Mouse (Mus musculus) neural tube, embryonic 10.5 days (tissue): Measurements from ENCODE around the gene Flvcr1.
A peak's percentile ranks its signal among the peaks of the same experiment; 100 is the strongest.

Source experiments
- DNase-seq: peaks from one replicate; pipeline ENCODE4 v3.0.0-alpha.2; 2017; ENCODE audit warnings: low spot score; ENCODE audit errors: extremely low spot score

Gene Flvcr1

GRCm38 (mm10) chr1:190981412-190981811, 44.5 kb downstream of the Flvcr1 start:
- DNase-seq: no peak

- no peak for DNase-seq
Measured at GRCm38 (mm10) chr1:190980470-190980869, 45.5 kb downstream of the Flvcr1 start.

GRCm38 (mm10) chr1:190979100-190979563, 46.8 kb downstream of the Flvcr1 start, which contains the start of gene Vash2:
Gene Vash2, minus strand, starts transcription at chr1:190979296.
- peak; percentile 91 for DNase-seq

- DNase-seq: peak; percentile 83
Measured at GRCm38 (mm10) chr1:190978511-190979073, 47.4 kb downstream of the Flvcr1 start.

- peak; percentile 65 for DNase-seq
Measured at GRCm38 (mm10) chr1:190978001-190978400, 48.0 kb downstream of the Flvcr1 start.

- DNase-seq: no peak
Measured at GRCm38 (mm10) chr1:190976887-190977573, 48.9 kb downstream of the Flvcr1 start.

- no peak for DNase-seq
Measured at GRCm38 (mm10) chr1:190974833-190975232, 51.1 kb downstream of the Flvcr1 start.

GRCm38 (mm10) chr1:190974191-190974590, 51.8 kb downstream of the Flvcr1 start:
- DNase-seq: no peak

GRCm38 (mm10) chr1:190972612-190973192, 53.3 kb downstream of the Flvcr1 start:
- DNase-seq: no peak

GRCm38 (mm10) chr1:190971708-190972610, 54.0 kb downstream of the Flvcr1 start:
- DNase-seq: no peak

- no peak for DNase-seq
Measured at GRCm38 (mm10) chr1:190968010-190968409, 57.9 kb downstream of the Flvcr1 start.

- DNase-seq: no peak
Measured at GRCm38 (mm10) chr1:190964992-190965780, 60.8 kb downstream of the Flvcr1 start.

- DNase-seq: no peak
Measured at GRCm38 (mm10) chr1:190962760-190963159, 63.2 kb downstream of the Flvcr1 start.

GRCm38 (mm10) chr1:190958821-190959220, 67.1 kb downstream of the Flvcr1 start:
- no peak for DNase-seq
